Mouse (Mus musculus): ENCODE measurements at regions not wholly inside any gene's neighbourhood (a gene's known extent, or its start where the extent isn't known, plus 50 kb on each side); places are given as distances from the start of the nearest gene placed in this dataset.

DNA sequence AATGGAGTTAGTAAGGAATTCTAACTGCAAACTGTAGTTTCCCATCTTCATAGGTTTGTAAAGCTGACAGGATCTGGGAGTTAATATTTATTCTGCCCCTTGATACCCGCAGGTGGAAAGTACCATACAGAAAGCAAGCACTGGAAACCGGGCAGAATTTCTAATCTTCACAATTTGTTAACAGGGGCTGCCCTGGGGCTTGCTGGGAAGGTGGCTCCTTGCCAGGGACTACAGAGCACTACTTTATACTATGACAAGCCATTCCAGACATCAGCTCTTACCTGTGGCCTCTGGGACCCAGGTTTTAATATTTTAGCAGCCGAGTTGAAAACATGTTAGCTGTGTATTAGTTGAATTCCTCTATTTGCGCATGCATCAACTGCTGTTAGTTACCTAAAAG lies 135.1 kb upstream of the Zeb2 start:
- TF ChIP-seq CHD2 (IDR thresholded peaks at IDR 0.05; ENCODE audit: low read depth, low read length) = no peak
- no peak for TF ChIP-seq ZC3H11A (IDR thresholded peaks at IDR 0.05; ENCODE audit: borderline replicate concordance, low read depth, low read length)
- no peak for TF ChIP-seq HCFC1 (IDR thresholded peaks at IDR 0.05; ENCODE audit: borderline replicate concordance, insufficient read depth, low read length)
- TF ChIP-seq MAFK (IDR thresholded peaks at IDR 0.05; ENCODE audit: insufficient read depth, low read depth, low read length) = no peak
- TF ChIP-seq ZNF384 (IDR thresholded peaks at IDR 0.05; ENCODE audit: low read depth, low read length) = no peak

All from ES-E14 (cell line).